Mouse (Mus musculus) forebrain, embryonic 11.5 days (tissue): ENCODE data around the gene Cdk5rap3. TPM values are rescaled to one million over a fixed set of nuclear protein-coding genes. Genes with fewer than 3 reads are reported as not detected.

Source experiments
- ATAC-seq: fragments of 200-750 bp; cut with Nextera tagmentation; replicated peaks from 2 replicates; pipeline ENCODE4 v1.8.0; 2017; ENCODE audit warnings: moderate TSS enrichment; ENCODE audit not compliant: low FRiP score
- DNase-seq: peaks from one replicate; pipeline ENCODE4 v3.0.0-alpha.2; 2017; ENCODE audit warnings: low spot score
- H3K27ac ChIP-seq: fragments of 300-500 bp; sonication (generic); 2 replicates; pipeline ENCODE4 v1.5.1; 2014; ENCODE audit warnings: low read depth, low read length
- H3K27me3 ChIP-seq: fragments of 300-500 bp; sonication (generic); 2 replicates; pipeline ENCODE4 v1.6.1; 2014; ENCODE audit warnings: mild to moderate bottlenecking, low read length, mixed read lengths; ENCODE audit not compliant: control insufficient read depth, insufficient read depth
- H3K36me3 ChIP-seq: fragments of 300-500 bp; sonication (generic); 2 replicates; pipeline ENCODE4 v1.6.1; 2014; ENCODE audit warnings: mild to moderate bottlenecking, low read length, moderate library complexity, mixed read lengths; ENCODE audit not compliant: control insufficient read depth, insufficient read depth
- H3K4me1 ChIP-seq: fragments of 300-500 bp; sonication (generic); replicated peaks from 2 replicates; pipeline ENCODE4 v1.6.1; 2014; ENCODE audit warnings: low read length, mixed read lengths; ENCODE audit not compliant: control insufficient read depth, insufficient read depth
- H3K4me2 ChIP-seq: fragments of 300-500 bp; sonication (generic); 2 replicates; pipeline ENCODE4 v1.6.1; 2014; ENCODE audit warnings: low read depth, mild to moderate bottlenecking, low read length, moderate library complexity, mixed read lengths; ENCODE audit not compliant: severe bottlenecking
- H3K4me3 ChIP-seq: fragments of 300-500 bp; sonication (generic); 2 replicates; pipeline ENCODE4 v1.5.1; 2014; ENCODE audit warnings: low read depth, low read length
- H3K9ac ChIP-seq: fragments of 300-500 bp; sonication (generic); 2 replicates; pipeline ENCODE4 v1.6.1; 2014; ENCODE audit warnings: low read length
- H3K9me3 ChIP-seq: fragments of 300-500 bp; sonication (generic); 2 replicates; pipeline ENCODE4 v1.6.1; 2016; ENCODE audit warnings: low read length, mixed read lengths; ENCODE audit not compliant: control insufficient read depth
- WGBS: fragments of 180-500 bp; shearing (Covaris S2); extraction: QIAGEN DNeasy Blood & Tissue Kit; methylation state at CpG from one replicate; pipeline ENCODE4 v1.1.7; 2014; 5-methylcytosine and 5-hydroxymethylcytosine counted together
- polyA plus RNA-seq: library from polyadenylated mRNA; unstranded; fragments of >200 nt; fragmentation: Nextera tagmentation; extraction: Ambion mirVana; gene quantifications from 2 replicates; pipeline ENCODE4 v1.2.1, GENCODE M21; 2014

Cdk5rap3 gene
- polyA plus RNA-seq, 1 experiment from 2014 or later, result 83.4 TPM

- Histone ChIP-seq H3K9ac (no peak overlapping the region), H3K9me3 (no peaks in the 10 kb centered on the region), H3K4me1 (no peaks in the 10 kb centered on the region), H3K27ac (no peak overlapping the region), H3K36me3 (no peaks in the 10 kb centered on the region), H3K4me2 (no peak overlapping the region), H3K27me3 (no peaks in the 10 kb centered on the region), H3K4me3 (no peak overlapping the region)
- 65% methylated on average over 10 of the region's 10 CpGs for WGBS
- ATAC-seq, result no peak
- peak; percentile 69 for DNase-seq
Measured at GRCm38 (mm10) chr11:96937549-96938425, 21.5 kb upstream of the Cdk5rap3 start.

DNA sequence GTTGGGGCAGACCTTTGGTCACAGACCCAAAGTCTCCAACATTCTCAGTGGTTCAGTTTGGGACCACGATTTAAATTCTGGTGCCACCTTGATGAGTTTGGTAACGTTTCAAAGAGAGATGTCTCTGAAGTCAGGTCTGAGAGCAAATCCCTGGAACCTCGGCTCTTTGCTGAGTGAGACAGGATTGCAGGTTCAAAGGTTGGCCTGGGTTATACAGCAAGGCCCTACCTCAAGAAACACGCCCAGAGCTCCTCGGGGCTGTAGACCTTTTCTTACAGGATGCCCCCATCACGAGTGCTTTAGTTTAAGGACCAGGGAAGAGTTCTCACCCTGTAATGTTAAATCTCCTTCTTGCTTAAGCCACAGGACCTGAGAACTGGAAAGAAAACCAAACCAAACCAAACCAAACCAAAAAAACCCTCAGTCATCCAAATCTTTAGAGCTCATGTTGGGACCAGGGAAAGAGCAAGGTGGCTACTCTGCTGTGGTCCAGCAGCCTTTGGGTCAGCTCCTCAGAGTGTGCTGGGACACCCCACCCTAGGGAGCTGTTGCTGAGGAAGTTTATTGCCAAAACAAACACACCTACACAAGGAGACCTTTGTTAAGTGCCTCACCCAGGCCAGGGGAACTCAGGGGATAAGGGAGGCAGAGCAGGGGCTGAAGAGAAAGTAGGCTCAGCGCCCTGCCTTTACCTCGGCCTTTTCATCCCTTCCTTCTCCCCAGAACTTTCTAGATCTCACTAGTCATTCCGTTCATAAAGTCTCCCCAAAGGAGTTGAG is 19.8 kb upstream of the Cdk5rap3 start:
- whole genome bisulfite sequencing, result 85% methylated on average over 9 of the region's 9 CpGs
- no peaks in the 10 kb centered on the region for H3K4me1 ChIP-seq
- H3K27me3 ChIP-seq, result no peaks in the 10 kb centered on the region
- ATAC-seq (no peak), DNase-seq (no peak)
- no peak overlapping the region for H3K9ac ChIP-seq
- no peak overlapping the region for H3K27ac ChIP-seq
- no peaks in the 10 kb centered on the region for H3K9me3 ChIP-seq
- H3K36me3 ChIP-seq, result no peaks in the 10 kb centered on the region
- H3K4me2 ChIP-seq, result no peak overlapping the region
- no peak overlapping the region for H3K4me3 ChIP-seq

DNA sequence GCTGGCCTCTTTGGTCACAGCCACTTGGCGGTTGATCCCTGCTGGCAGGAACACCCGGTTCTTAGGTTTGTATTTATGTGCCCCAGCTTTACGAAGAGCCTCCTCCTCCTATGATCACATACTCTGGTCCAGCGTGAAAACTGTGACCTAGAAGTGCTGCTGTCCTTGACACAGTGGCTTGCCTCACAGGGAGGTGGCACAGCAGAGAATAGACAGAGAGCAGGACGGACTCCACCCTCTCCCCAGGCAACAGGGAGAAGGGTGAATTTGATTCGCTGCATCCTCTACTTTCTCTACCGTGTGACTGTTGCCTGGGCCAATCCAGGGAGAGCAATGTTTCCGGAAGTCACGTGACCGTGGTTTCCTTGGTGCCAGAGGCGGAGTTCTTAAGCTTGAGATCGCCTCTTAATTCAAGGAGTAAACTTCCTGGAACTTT is 18.6 kb upstream of the Cdk5rap3 start:
- no peak overlapping the region; the same call in 1 of the 2 replicates for H3K27ac ChIP-seq
- H3K36me3 ChIP-seq, result no peaks in the 10 kb centered on the region
- no peak overlapping the region for H3K9ac ChIP-seq
- WGBS, result 27% methylated on average over 12 of the region's 12 CpGs
- no peaks in the 10 kb centered on the region for H3K9me3 ChIP-seq
- H3K4me2 ChIP-seq, result peak overlapping the region; percentile 24
- ATAC-seq, result peak; percentile 70
- H3K4me1 ChIP-seq, result no peaks in the 10 kb centered on the region
- H3K4me3 ChIP-seq, result peak overlapping the region; percentile 6; the same call in 1 of the 2 replicates
- no peaks in the 10 kb centered on the region for H3K27me3 ChIP-seq
- DNase-seq, result peak; percentile 69

GRCm38 (mm10) chr11:96933562-96934276 is 17.4 kb upstream of the Cdk5rap3 start:
- Histone ChIP-seq H3K4me2 (no peak overlapping the region), H3K9ac (no peak overlapping the region), H3K4me3 (no peak overlapping the region), H3K27ac (no peak overlapping the region), H3K9me3 (no peaks in the 10 kb centered on the region), H3K4me1 (no peaks in the 10 kb centered on the region), H3K36me3 (no peaks in the 10 kb centered on the region), H3K27me3 (peaks cover 6% of the 10 kb centered on the region; the same call in 1 of the 2 replicates)
- DNase-seq, result no peak
- 92% methylated on average over 13 of the region's 13 CpGs for WGBS
- ATAC-seq, result no peak

GRCm38 (mm10) chr11:96931327-96932062 is 15.2 kb upstream of the Cdk5rap3 start:
- DNase-seq (no peak), ATAC-seq (no peak)
- Histone ChIP-seq H3K36me3 (no peaks in the 10 kb centered on the region), H3K4me3 (no peak overlapping the region), H3K9me3 (no peaks in the 10 kb centered on the region), H3K4me2 (no peak overlapping the region), H3K27ac (no peak overlapping the region), H3K4me1 (no peaks in the 10 kb centered on the region), H3K27me3 (peaks cover 6% of the 10 kb centered on the region; the same call in 1 of the 2 replicates), H3K9ac (no peak overlapping the region)
- 75% methylated on average over 8 of the region's 8 CpGs for whole genome bisulfite sequencing

DNA sequence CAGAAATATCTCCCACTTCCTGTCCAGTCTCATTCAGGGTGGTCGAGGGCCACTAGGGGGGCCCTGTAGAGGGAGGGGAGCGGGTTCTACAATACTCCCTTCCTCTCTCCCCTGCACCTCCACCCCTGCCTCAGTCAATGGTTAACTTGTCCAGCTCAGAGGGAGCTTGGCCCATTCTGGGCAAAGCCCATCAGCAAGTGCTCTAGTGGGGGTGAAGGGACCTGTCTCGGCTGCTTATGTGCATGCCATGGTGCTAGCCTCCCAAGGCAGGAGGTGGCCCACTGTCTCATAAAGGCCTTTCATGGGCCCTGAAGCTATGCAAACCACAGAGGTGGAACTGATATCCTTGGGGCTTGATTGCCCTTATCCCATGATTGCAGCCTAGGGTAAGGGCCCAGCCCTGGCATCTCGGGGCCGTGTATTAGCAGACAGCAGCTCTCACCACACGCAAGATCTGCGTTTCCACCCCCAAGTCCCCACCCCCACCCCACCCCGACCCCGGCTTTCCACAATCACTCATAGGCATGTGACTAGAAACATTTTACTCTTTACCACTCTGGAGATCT is 13.6 kb upstream of the Cdk5rap3 start:
- H3K9me3 ChIP-seq, result no peaks in the 10 kb centered on the region
- no peak overlapping the region for H3K27ac ChIP-seq
- no peak overlapping the region for H3K4me2 ChIP-seq
- WGBS, result 68% methylated on average over 9 of the region's 9 CpGs
- peaks cover 6% of the 10 kb centered on the region; the same call in 1 of the 2 replicates for H3K27me3 ChIP-seq
- no peak overlapping the region for H3K4me3 ChIP-seq
- H3K4me1 ChIP-seq, result no peaks in the 10 kb centered on the region
- H3K9ac ChIP-seq, result no peak overlapping the region
- DNase-seq (no peak), ATAC-seq (no peak)
- no peaks in the 10 kb centered on the region for H3K36me3 ChIP-seq

- Histone ChIP-seq H3K27ac (no peak overlapping the region), H3K9ac (no peak overlapping the region), H3K4me3 (no peak overlapping the region), H3K9me3 (no peaks in the 10 kb centered on the region), H3K36me3 (no peaks in the 10 kb centered on the region), H3K4me1 (no peaks in the 10 kb centered on the region), H3K27me3 (peaks cover 6% of the 10 kb centered on the region; the same call in 1 of the 2 replicates), H3K4me2 (no peak overlapping the region)
- DNase-seq (no peak), ATAC-seq (no peak)
- 14% methylated on average over 13 of the region's 13 CpGs for WGBS
Measured at GRCm38 (mm10) chr11:96929096-96929765, 12.9 kb upstream of the Cdk5rap3 start.
